Mouse (Mus musculus): ENCODE measurements around the gene Vat1l.

DNA sequence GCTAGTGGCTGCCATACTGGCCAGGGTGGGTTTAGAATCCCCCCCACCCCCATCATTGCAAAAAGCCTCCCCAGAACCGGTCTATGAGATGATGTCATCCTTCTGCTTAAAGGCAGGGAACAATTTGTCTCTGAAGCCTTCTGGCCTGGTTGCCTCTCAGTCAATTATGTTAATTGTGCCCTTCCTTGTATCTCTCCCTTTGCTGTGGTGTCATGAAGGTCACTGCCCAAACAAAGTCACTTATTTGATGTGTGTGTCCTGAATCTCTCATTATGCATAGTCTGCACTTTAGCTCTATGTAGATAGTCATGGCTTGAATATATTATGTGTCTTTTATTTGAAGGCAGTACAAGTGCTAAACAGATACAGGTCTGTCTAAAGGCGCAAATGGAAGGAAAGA, 92.8 kb downstream of the Vat1l start:
- TF ChIP-seq POLR2A (IDR thresholded peaks at IDR 0.05; ENCODE audit: insufficient read length, low read depth): no peak
- no peak for TF ChIP-seq POLR2AphosphoS2 (IDR thresholded peaks at IDR 0.05; ENCODE audit: insufficient read length, low read depth)
- TF ChIP-seq MAX (IDR thresholded peaks at IDR 0.05; ENCODE audit: low read depth): no peak
- TF ChIP-seq MYOG (IDR thresholded peaks at IDR 0.05; ENCODE audit: control insufficient read depth in 1 of 3, insufficient read depth in 1 of 3, insufficient read length in 2 of 3, low read depth in 2 of 3): no peak
- no peak for TF ChIP-seq TCF12 (IDR thresholded peaks at IDR 0.05; ENCODE audit: insufficient read depth, poor library complexity, severe bottlenecking)
- TF ChIP-seq E2F4 (IDR thresholded peaks at IDR 0.05; ENCODE audit: insufficient read depth): no peak
